Mouse (Mus musculus) bone marrow macrophage, adult 2 months (primary cell): ENCODE measurements around the gene Reps2.

ENCODE experiments used
- CTCF ChIP-seq: IDR thresholded peaks from 2 replicates; pipeline ENCODE4 v1.5.1; 2012; ENCODE audit warnings: low read depth, mild to moderate bottlenecking, low read length, moderate library complexity
- POLR2A ChIP-seq: IDR thresholded peaks from 2 replicates; pipeline ENCODE4 v1.6.1; 2012; ENCODE audit warnings: mild to moderate bottlenecking, low read depth, low read length, borderline replicate concordance

DNA sequence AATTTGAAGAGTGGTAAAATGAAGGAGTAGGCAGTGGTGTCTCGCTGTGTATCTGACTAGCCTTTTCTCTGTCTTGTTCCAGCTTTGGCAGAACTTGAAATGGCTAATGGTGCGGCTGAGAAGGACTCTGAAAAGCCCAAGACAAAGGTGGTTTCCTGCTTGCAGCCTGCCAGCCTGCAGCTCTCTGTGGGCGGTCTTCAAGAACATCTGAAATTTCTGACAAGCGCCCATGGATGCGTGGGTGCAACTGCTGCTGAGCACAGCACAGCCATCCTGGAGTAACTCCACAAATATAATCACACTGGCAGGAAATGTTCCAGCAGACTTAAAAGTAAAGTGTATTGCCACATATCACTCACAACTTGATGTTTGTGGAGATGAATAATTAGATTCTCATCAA lies 181.3 kb downstream of the Reps2 start:
- no peak for TF ChIP-seq CTCF
- TF ChIP-seq POLR2A, result no peak
